Mouse (Mus musculus) lung, embryonic 15.5 days (tissue): Measurements from ENCODE around the gene Rnf43. TPM values are rescaled to one million over a fixed set of nuclear protein-coding genes. Genes with fewer than 3 reads are reported as not detected.

Experiments used
- ATAC-seq: fragments of 200-750 bp; cut with Nextera tagmentation; 2 replicates; pipeline ENCODE4 v1.8.0; 2017; ENCODE audit warnings: moderate number of reproducible peaks, borderline replicate concordance; ENCODE audit not compliant: low FRiP score, low TSS enrichment; ENCODE audit errors: extremely low read depth
- H3K27ac ChIP-seq: fragments of 300-500 bp; sonication (generic); 2 replicates; pipeline ENCODE4 v1.5.1; 2015; ENCODE audit warnings: moderate library complexity, mild to moderate bottlenecking, inconsistent platforms
- H3K27me3 ChIP-seq: fragments of 300-500 bp; sonication (generic); 2 replicates; pipeline ENCODE4 v1.6.1; 2015; ENCODE audit warnings: inconsistent platforms
- H3K36me3 ChIP-seq: fragments of 300-500 bp; sonication (generic); 2 replicates; pipeline ENCODE4 v1.6.1; 2015; ENCODE audit warnings: inconsistent platforms
- H3K4me1 ChIP-seq: fragments of 300-500 bp; sonication (generic); 2 replicates; pipeline ENCODE4 v1.6.1; 2015; ENCODE audit warnings: inconsistent platforms
- H3K4me2 ChIP-seq: fragments of 300-500 bp; sonication (generic); 2 replicates; pipeline ENCODE4 v1.6.1; 2015; ENCODE audit warnings: inconsistent platforms, mild to moderate bottlenecking, moderate library complexity
- H3K4me3 ChIP-seq: fragments of 300-500 bp; sonication (generic); 2 replicates; pipeline ENCODE4 v1.5.1; 2015; ENCODE audit warnings: mild to moderate bottlenecking, inconsistent platforms
- H3K9ac ChIP-seq: fragments of 300-500 bp; sonication (generic); 2 replicates; pipeline ENCODE4 v1.6.1; 2015; ENCODE audit warnings: inconsistent platforms
- H3K9me3 ChIP-seq: fragments of 300-500 bp; sonication (generic); 2 replicates; pipeline ENCODE4 v1.6.1; 2016; ENCODE audit warnings: inconsistent platforms
- WGBS: fragments of 180-500 bp; shearing (Covaris S2); methylation state at CpG from one replicate; pipeline ENCODE4 v1.1.7; 2015; 5-methylcytosine and 5-hydroxymethylcytosine counted together
- polyA plus RNA-seq: library from polyadenylated mRNA; unstranded; fragments of >200 nt; fragmentation: Nextera tagmentation; extraction: Ambion mirVana; gene quantifications from 2 replicates; pipeline ENCODE4 v1.2.1, GENCODE M21; 2015

Rnf43 gene
- polyA plus RNA-seq, 1 experiment from 2014 or later: 16.4 TPM

DNA sequence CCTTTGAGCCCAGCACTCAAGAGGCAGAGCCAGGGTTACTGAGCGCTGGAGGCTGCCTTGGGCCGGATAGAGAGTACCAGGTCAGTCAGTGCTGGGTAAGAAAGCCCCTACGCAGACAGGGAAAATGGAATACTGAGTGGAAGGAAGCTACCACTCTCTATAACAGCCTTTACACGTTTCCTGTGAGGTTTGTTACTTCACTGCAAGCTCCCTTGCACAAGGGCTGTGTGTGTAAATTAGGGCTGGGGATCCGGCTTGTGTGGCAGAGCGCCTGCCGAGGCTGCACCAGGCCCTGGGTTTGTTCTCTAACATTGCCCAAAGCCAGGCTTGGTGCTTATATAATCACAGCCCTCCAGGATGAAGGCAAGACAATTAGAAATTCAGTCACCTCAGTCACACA lies 57.0 kb downstream of the Rnf43 start:
- no peak overlapping the region for H3K27ac ChIP-seq
- no peak overlapping the region for H3K9ac ChIP-seq
- H3K4me1 ChIP-seq: no peaks in the 10 kb centered on the region
- no peak overlapping the region for H3K4me2 ChIP-seq
- no peak for ATAC-seq
- H3K4me3 ChIP-seq: no peak overlapping the region
- no peaks in the 10 kb centered on the region for H3K27me3 ChIP-seq
- 79% methylated on average over 7 of the region's 7 CpGs for WGBS
- H3K36me3 ChIP-seq: peaks cover 7% of the 10 kb centered on the region; the same call in 1 of the 2 replicates
- no peaks in the 10 kb centered on the region for H3K9me3 ChIP-seq

DNA sequence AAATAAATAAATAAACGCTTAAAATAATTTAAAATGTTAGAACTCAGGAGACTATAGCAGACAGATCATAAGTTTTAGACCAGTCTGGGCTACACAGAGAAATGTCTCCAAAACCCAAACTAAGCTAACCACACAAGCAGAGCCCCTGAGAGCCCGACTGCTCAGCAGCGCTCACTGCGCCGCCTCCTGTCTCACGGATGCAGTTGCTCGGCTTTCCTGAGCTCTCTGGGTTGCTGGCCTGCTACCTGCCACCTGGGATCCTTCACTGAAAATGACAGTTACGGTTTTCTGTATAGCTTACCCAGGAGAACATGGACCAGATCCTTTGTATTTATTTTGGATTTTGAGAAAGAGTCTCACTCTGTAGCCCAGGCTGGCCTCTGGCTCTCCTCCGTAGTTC lies 57.8 kb downstream of the Rnf43 start:
- Histone ChIP-seq H3K27ac (no peak overlapping the region), H3K27me3 (no peaks in the 10 kb centered on the region), H3K9me3 (no peaks in the 10 kb centered on the region), H3K4me2 (no peak overlapping the region), H3K4me3 (no peak overlapping the region), H3K36me3 (peaks cover 7% of the 10 kb centered on the region; the same call in 1 of the 2 replicates), H3K9ac (no peak overlapping the region), H3K4me1 (peaks cover 6% of the 10 kb centered on the region)
- WGBS: 53% methylated on average over 9 of the region's 9 CpGs
- ATAC-seq: no peak

DNA sequence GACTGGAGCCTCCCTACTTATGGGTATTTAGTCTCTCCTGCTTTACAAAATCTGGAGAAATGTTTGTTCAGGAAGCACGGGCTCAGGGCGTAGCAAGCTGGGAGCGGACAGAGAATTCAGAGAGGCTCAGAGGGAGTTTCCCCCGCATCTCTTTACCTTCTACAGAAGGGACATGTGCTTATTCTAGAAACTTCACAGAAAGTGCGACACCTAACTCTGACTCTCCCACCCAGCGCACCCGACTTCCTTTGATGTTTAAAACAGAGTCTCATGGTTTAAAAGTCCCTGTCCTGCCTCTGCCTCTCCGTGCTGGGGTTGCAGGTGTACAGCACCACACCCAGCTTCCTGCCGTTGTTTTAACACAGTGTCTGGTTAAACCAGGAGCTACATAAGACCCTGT lies 58.3 kb downstream of the Rnf43 start:
- Histone ChIP-seq H3K27ac (no peak overlapping the region), H3K36me3 (peaks cover 7% of the 10 kb centered on the region; the same call in 1 of the 2 replicates), H3K4me2 (no peak overlapping the region), H3K9me3 (no peaks in the 10 kb centered on the region), H3K9ac (no peak overlapping the region), H3K4me3 (no peak overlapping the region), H3K27me3 (no peaks in the 10 kb centered on the region), H3K4me1 (peaks cover 11% of the 10 kb centered on the region)
- no peak for ATAC-seq
- WGBS: 50% methylated on average over 9 of the region's 9 CpGs

DNA sequence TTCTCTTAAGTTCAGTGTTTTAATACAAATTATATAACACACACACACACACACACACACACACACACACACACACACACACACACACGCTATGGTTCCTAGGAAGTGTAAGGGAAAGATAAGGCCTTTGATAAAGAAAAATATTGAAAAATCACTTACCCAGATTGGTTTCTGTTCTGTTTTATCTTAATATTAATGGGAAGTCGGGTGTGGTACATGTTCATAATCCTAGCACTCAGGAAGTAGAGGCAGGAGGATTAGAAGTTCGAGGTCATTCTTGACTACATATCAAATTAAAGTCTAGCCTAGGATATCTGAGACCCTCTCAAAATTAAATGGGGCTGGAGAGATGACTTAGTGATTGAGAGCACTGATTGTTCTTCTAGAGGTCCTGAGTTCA lies 59.6 kb downstream of the Rnf43 start:
- no peak for ATAC-seq
- H3K36me3 ChIP-seq: peaks cover 7% of the 10 kb centered on the region; the same call in 1 of the 2 replicates
- no peak overlapping the region for H3K27ac ChIP-seq
- H3K9me3 ChIP-seq: no peaks in the 10 kb centered on the region
- H3K4me2 ChIP-seq: no peak overlapping the region
- no peak overlapping the region for H3K9ac ChIP-seq
- no peak overlapping the region for H3K4me3 ChIP-seq
- H3K4me1 ChIP-seq: peaks cover 21% of the 10 kb centered on the region
- no peaks in the 10 kb centered on the region for H3K27me3 ChIP-seq
- WGBS: 65% methylated on average over 3 of the region's 3 CpGs

GRCm38 (mm10) chr11:87722891-87723290 lies 60.4 kb downstream of the Rnf43 start:
- no peak for ATAC-seq
- Histone ChIP-seq H3K36me3 (peaks cover 7% of the 10 kb centered on the region; the same call in 1 of the 2 replicates), H3K4me2 (no peak overlapping the region), H3K9me3 (no peaks in the 10 kb centered on the region), H3K9ac (no peak overlapping the region), H3K27ac (no peak overlapping the region), H3K4me3 (no peak overlapping the region), H3K27me3 (no peaks in the 10 kb centered on the region), H3K4me1 (peaks cover 21% of the 10 kb centered on the region)
- WGBS: 79% methylated on average over 4 of the region's 4 CpGs

DNA sequence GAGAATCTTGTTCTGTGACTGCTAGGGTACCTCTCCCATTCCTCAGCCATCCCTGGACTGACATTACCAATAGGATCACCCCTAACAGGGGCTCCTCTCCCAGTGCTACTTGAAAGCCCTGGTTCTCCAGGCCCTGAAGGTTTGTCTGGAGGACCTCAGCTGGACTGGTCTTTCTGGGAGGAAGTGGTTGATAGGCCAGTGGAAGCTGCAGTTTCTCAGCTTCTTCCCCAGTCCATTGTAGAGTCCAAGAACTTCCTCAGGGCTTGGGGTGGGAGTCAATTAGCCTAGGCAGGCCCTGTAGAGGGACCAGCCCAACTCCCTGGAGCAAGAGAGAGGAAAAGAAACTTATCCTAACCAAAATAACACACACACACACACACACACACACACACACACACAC lies 63.0 kb downstream of the Rnf43 start:
- H3K9ac ChIP-seq: peak overlapping the region; percentile 8; the same call in 1 of the 2 replicates
- no peaks in the 10 kb centered on the region for H3K27me3 ChIP-seq
- no peak for ATAC-seq
- no peak overlapping the region for H3K4me3 ChIP-seq
- H3K27ac ChIP-seq: peak overlapping the region; percentile 69
- no peaks in the 10 kb centered on the region for H3K36me3 ChIP-seq
- H3K9me3 ChIP-seq: no peaks in the 10 kb centered on the region
- H3K4me2 ChIP-seq: peak overlapping the region; percentile 22; the same call in 1 of the 2 replicates
- H3K4me1 ChIP-seq: peaks cover 21% of the 10 kb centered on the region

GRCm38 (mm10) chr11:87725964-87726562 lies 63.5 kb downstream of the Rnf43 start:
- no peak overlapping the region for H3K4me3 ChIP-seq
- peaks cover 21% of the 10 kb centered on the region for H3K4me1 ChIP-seq
- H3K9me3 ChIP-seq: no peaks in the 10 kb centered on the region
- H3K4me2 ChIP-seq: peak overlapping the region; percentile 22
- H3K27ac ChIP-seq: peak overlapping the region; percentile 69
- H3K9ac ChIP-seq: peak overlapping the region; percentile 8; the same call in 1 of the 2 replicates
- 0 out of 2 replicates have a peak, but pooled peaks cover 3% of the 10 kb centered on the region for H3K36me3 ChIP-seq
- WGBS: 15% methylated on average over 6 of the region's 6 CpGs
- peak; percentile 80 for ATAC-seq
- no peaks in the 10 kb centered on the region for H3K27me3 ChIP-seq

DNA sequence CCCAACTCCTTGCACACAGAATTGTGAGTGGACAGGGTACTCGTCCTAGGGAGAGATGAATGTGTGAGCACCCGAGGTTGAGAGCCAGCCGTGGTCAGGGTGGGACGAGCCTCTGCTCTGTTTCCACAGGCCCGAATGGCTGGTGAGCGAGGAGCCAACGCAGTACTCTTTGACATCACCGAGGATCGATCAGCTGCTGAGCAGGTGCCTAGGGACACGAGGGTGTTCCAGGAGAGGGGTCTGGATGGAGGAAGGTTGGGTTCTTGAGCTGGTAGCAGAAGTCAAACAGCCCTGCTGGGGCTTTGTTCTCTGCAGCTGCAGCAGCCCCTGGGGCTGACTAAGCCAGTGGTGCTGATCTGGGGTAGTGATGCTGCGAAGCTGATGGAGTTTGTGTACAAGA lies 64.5 kb downstream of the Rnf43 start:
- WGBS: 56% methylated on average over 11 of the region's 11 CpGs
- no peak overlapping the region for H3K9ac ChIP-seq
- peak overlapping the region; percentile 69 for H3K27ac ChIP-seq

GRCm38 (mm10) chr11:87727471-87727870 lies 64.9 kb downstream of the Rnf43 start:
- Histone ChIP-seq H3K27me3 (no peaks in the 10 kb centered on the region), H3K9ac (no peak overlapping the region), H3K9me3 (no peaks in the 10 kb centered on the region), H3K27ac (no peak overlapping the region), H3K36me3 (peaks cover 8% of the 10 kb centered on the region; the same call in 1 of the 2 replicates), H3K4me3 (no peak overlapping the region), H3K4me1 (peaks cover 21% of the 10 kb centered on the region), H3K4me2 (no peak overlapping the region)
- WGBS: 70% methylated on average over 4 of the region's 4 CpGs
- no peak for ATAC-seq

More for the DNA sequence above, 64.5 kb downstream of the Rnf43 start:
- no peak overlapping the region for H3K4me3 ChIP-seq
- peaks cover 8% of the 10 kb centered on the region; the same call in 1 of the 2 replicates for H3K36me3 ChIP-seq
- no peak for ATAC-seq
- no peaks in the 10 kb centered on the region for H3K9me3 ChIP-seq
- H3K4me1 ChIP-seq: peaks cover 21% of the 10 kb centered on the region
- no peaks in the 10 kb centered on the region for H3K27me3 ChIP-seq
- H3K4me2 ChIP-seq: no peak overlapping the region

DNA sequence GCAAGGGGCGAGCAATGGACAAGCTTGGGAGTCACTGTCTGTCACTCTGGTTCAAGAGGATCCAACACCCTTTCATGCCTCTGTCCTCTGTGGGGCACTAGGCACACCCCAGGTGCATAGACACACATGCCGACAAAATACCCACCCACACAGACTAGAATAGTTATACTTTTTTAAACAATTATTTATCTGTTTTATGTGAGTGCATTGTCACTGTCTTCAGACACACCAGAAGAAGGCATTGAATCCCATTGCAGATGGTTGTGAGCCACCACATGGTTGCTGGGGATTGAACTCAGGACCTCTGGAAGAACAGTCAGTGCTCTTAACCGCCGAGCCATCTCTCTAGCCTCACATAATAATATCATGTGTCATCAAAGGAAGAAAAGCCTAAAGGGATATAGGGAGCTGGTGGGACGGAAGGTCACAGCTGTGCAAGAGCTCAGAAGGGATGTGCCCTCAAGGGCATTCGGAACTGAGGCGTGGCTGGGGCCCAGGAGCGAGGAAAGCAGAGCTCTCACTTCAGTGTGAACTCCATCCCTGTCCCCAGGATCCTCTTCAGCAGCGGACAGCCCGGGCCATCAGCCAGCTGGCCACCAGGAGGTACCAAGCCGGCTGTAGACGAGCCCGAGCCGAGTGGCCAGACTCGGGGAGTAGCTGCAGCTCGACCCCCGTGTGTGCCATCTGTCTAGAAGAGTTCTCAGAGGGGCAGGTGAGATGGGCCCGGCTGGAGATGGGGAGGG lies 66.5 kb downstream of the Rnf43 start:
- H3K4me3 ChIP-seq: no peak overlapping the region
- H3K9me3 ChIP-seq: no peaks in the 10 kb centered on the region
- H3K4me2 ChIP-seq: no peak overlapping the region
- WGBS: 46% methylated on average over 18 of the region's 18 CpGs
- H3K9ac ChIP-seq: no peak overlapping the region
- no peak for ATAC-seq
- peaks cover 21% of the 10 kb centered on the region for H3K4me1 ChIP-seq
- H3K27me3 ChIP-seq: no peaks in the 10 kb centered on the region
- peaks cover 8% of the 10 kb centered on the region; the same call in 1 of the 2 replicates for H3K36me3 ChIP-seq
- H3K27ac ChIP-seq: no peak overlapping the region

DNA sequence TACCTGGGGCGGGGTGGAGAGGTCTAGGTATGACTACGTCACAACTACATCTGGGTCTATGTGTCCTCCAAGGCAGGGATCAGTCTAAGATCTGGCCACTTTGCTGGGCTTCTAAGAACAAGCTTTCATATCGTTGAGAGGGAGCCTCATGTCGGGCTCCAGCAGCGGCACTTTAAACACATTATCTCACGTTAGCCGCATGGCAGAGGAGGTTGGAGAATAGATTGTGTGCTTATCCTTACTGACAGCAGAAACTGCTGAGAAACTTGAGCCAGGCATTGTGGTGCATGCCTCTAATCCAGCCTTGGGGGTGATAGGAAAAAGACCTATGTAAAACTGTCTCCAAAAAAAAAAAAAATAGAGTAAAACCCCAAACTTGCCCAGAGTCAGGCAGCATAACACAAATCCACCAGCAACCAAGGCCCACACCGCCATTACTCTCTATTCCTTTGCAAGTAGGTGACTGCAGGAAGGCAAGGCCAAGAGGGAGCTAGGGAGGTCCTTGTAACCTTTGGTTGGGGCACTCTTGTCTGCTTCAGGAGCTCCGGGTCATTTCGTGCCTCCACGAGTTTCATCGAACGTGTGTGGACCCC lies 67.2 kb downstream of the Rnf43 start:
- Histone ChIP-seq H3K9ac (no peak overlapping the region), H3K27me3 (no peaks in the 10 kb centered on the region), H3K36me3 (peaks cover 8% of the 10 kb centered on the region; the same call in 1 of the 2 replicates), H3K9me3 (no peaks in the 10 kb centered on the region), H3K27ac (no peak overlapping the region), H3K4me3 (no peak overlapping the region), H3K4me1 (peaks cover 20% of the 10 kb centered on the region), H3K4me2 (no peak overlapping the region)
- ATAC-seq: no peak
- 69% methylated on average over 13 of the region's 13 CpGs for WGBS
